Mouse (Mus musculus) MEL (cell line): Measurements from ENCODE around the gene Gm37240. TPM values are rescaled to one million over a fixed set of nuclear protein-coding genes. Genes with fewer than 3 reads are reported as not detected.

ENCODE experiments used
- DNase-seq: peaks from one replicate; pipeline ENCODE4 v3.0.0; 2011; ENCODE audit warnings: low read depth, low spot score
- H3K27ac ChIP-seq: 2 replicates; pipeline ENCODE4 v1.5.1; 2012; ENCODE audit warnings: low read depth, mild to moderate bottlenecking, control low read depth, low read length, moderate library complexity; ENCODE audit not compliant: control insufficient read depth
- H3K27me3 ChIP-seq, 2 experiments: fragments of 150-350 bp in 1 of 2; sonication (generic) in 1 of 2; 2 replicates each; pipeline ENCODE4 v1.6.1; 2012; ENCODE audit warnings: low read length in 2 of 2, mild to moderate bottlenecking in 2 of 2, improper control_type of control experiment in 1 of 2, moderate library complexity in 1 of 2; ENCODE audit not compliant: insufficient read depth in 2 of 2, control insufficient read depth in 1 of 2
- H3K36me3 ChIP-seq, 2 experiments: 2 replicates each; pipeline ENCODE4 v1.6.1; 2012 to 2014; ENCODE audit warnings: low read length in 2 of 2, improper control_type of control experiment in 1 of 2, inconsistent platforms in 1 of 2, mild to moderate bottlenecking in 1 of 2; ENCODE audit not compliant: insufficient read depth in 2 of 2, control insufficient read depth in 1 of 2
- H3K4me1 ChIP-seq, 2 experiments: fragments of 150-350 bp in 1 of 2; sonication (generic) in 1 of 2; 2 replicates each; pipeline ENCODE4 v1.6.1; 2012; ENCODE audit warnings: low read length in 2 of 2, improper control_type of control experiment in 1 of 2, mild to moderate bottlenecking in 1 of 2; ENCODE audit not compliant: insufficient read depth in 2 of 2, control insufficient read depth in 1 of 2
- H3K4me3 ChIP-seq, 2 experiments: fragments of 150-350 bp in 1 of 2; sonication (generic) in 1 of 2; 2 replicates each; pipeline ENCODE4 v1.5.1; 2012; ENCODE audit warnings: low read depth in 2 of 2, low read length in 2 of 2, mild to moderate bottlenecking in 2 of 2, moderate library complexity in 2 of 2, control low read depth in 1 of 2, improper control_type of control experiment in 1 of 2; ENCODE audit not compliant: control insufficient read depth in 1 of 2, insufficient read depth in 1 of 2
- H3K79me2 ChIP-seq: 2 replicates; pipeline ENCODE4 v1.6.1; 2012; ENCODE audit warnings: mild to moderate bottlenecking, low read length, moderate library complexity; ENCODE audit not compliant: control insufficient read depth, poor library complexity, insufficient read depth
- H3K9ac ChIP-seq: 2 replicates; pipeline ENCODE4 v1.6.1; 2012; ENCODE audit warnings: low read depth, mild to moderate bottlenecking, control low read depth, low read length, moderate library complexity; ENCODE audit not compliant: control insufficient read depth, poor library complexity, severe bottlenecking
- H3K9me3 ChIP-seq: fragments of 150-350 bp; sonication (generic); replicated peaks from 2 replicates; pipeline ENCODE4 v1.6.1; 2012; ENCODE audit warnings: mild to moderate bottlenecking, low read length, improper control_type of control experiment, moderate library complexity; ENCODE audit not compliant: insufficient read depth
- BHLHE40 ChIP-seq: IDR thresholded peaks from 2 replicates; pipeline ENCODE4 v1.6.1; 2012; ENCODE audit warnings: low read depth, mild to moderate bottlenecking, inconsistent platforms, low read length, improper control_type of control experiment, borderline replicate concordance
- CHD1 ChIP-seq: IDR thresholded peaks from 2 replicates; pipeline ENCODE4 v1.6.1; 2012; ENCODE audit warnings: low read depth, mild to moderate bottlenecking, inconsistent platforms, low read length, improper control_type of control experiment
- CHD2 ChIP-seq: IDR thresholded peaks from 2 replicates; pipeline ENCODE4 v1.6.1; 2011; ENCODE audit warnings: low read length, improper control_type of control experiment
- E2F4 ChIP-seq: IDR thresholded peaks from 2 replicates; pipeline ENCODE4 v1.6.1; 2011; ENCODE audit warnings: low read depth, low read length, improper control_type of control experiment, borderline replicate concordance
- ELF1 ChIP-seq: IDR thresholded peaks from 2 replicates; pipeline ENCODE4 v1.6.1; 2014; ENCODE audit warnings: low read depth, mild to moderate bottlenecking, inconsistent platforms, low read length, improper control_type of control experiment, moderate library complexity
- EP300 ChIP-seq, 2 experiments: IDR thresholded peaks; 2 replicates each; pipeline ENCODE4 v1.6.1; 2011; ENCODE audit warnings: improper control_type of control experiment in 2 of 2, low read length in 2 of 2, low read depth in 1 of 2, mild to moderate bottlenecking in 1 of 2
- GABPA ChIP-seq: IDR thresholded peaks from 2 replicates; pipeline ENCODE4 v1.6.1; 2012; ENCODE audit warnings: low read depth, mild to moderate bottlenecking, inconsistent platforms, low read length, improper control_type of control experiment, moderate library complexity
- JUND ChIP-seq: IDR thresholded peaks from 2 replicates; pipeline ENCODE4 v1.6.1; 2011; ENCODE audit warnings: low read depth, mild to moderate bottlenecking, improper control_type of control experiment, low read length
- KAT2A ChIP-seq: conservative IDR thresholded peaks from 2 replicates; pipeline ENCODE4 v1.6.1; 2012; ENCODE audit warnings: low read depth, low read length, improper control_type of control experiment, inconsistent platforms
- MAFK ChIP-seq: IDR thresholded peaks from 2 replicates; pipeline ENCODE4 v1.6.1; 2011; ENCODE audit warnings: low read depth, mild to moderate bottlenecking, low read length, improper control_type of control experiment, borderline replicate concordance
- MAX ChIP-seq: IDR thresholded peaks from 2 replicates; pipeline ENCODE4 v1.6.1; 2011; ENCODE audit warnings: low read length, improper control_type of control experiment
- MAZ ChIP-seq: IDR thresholded peaks from 2 replicates; pipeline ENCODE4 v1.6.1; 2012; ENCODE audit warnings: low read depth, mild to moderate bottlenecking, inconsistent platforms, low read length, improper control_type of control experiment
- MXI1 ChIP-seq: IDR thresholded peaks from 2 replicates; pipeline ENCODE4 v1.6.1; 2011; ENCODE audit warnings: mild to moderate bottlenecking, low read depth, low read length, improper control_type of control experiment
- MYB ChIP-seq: IDR thresholded peaks from 2 replicates; pipeline ENCODE4 v1.6.1; 2011; ENCODE audit warnings: mild to moderate bottlenecking, low read depth, low read length, improper control_type of control experiment
- NELFE ChIP-seq: IDR thresholded peaks from 2 replicates; pipeline ENCODE4 v1.6.1; 2011; ENCODE audit warnings: low read depth, low read length, improper control_type of control experiment
- NRF1 ChIP-seq: IDR thresholded peaks from 2 replicates; pipeline ENCODE4 v1.6.1; 2014; ENCODE audit warnings: low read depth, mild to moderate bottlenecking, inconsistent platforms, low read length, improper control_type of control experiment, moderate library complexity; ENCODE audit not compliant: poor library complexity, insufficient read depth, severe bottlenecking
- POLR2A ChIP-seq, 2 experiments: IDR thresholded peaks; 2 replicates each; pipeline ENCODE4 v1.6.1; 2011 to 2012; ENCODE audit warnings: low read length in 2 of 2, mild to moderate bottlenecking in 2 of 2, control low read depth in 1 of 2, improper control_type of control experiment in 1 of 2, low read depth in 1 of 2, moderate library complexity in 1 of 2; ENCODE audit not compliant: control insufficient read depth in 1 of 2, insufficient read depth in 1 of 2, poor library complexity in 1 of 2
- POLR2AphosphoS2 ChIP-seq: IDR thresholded peaks from 2 replicates; pipeline ENCODE4 v1.6.1; 2011; ENCODE audit warnings: low read length, improper control_type of control experiment
- RAD21 ChIP-seq: IDR thresholded peaks from 2 replicates; pipeline ENCODE4 v1.6.1; 2011; ENCODE audit warnings: mild to moderate bottlenecking, low read depth, low read length, improper control_type of control experiment
- RCOR1 ChIP-seq: IDR thresholded peaks from 2 replicates; pipeline ENCODE4 v1.6.1; 2012; ENCODE audit warnings: low read depth, mild to moderate bottlenecking, inconsistent platforms, low read length, improper control_type of control experiment
- SIN3A ChIP-seq: IDR thresholded peaks from 2 replicates; pipeline ENCODE4 v1.6.1; 2012; ENCODE audit warnings: low read length, improper control_type of control experiment, inconsistent platforms
- TAL1 ChIP-seq: IDR thresholded peaks from 2 replicates; pipeline ENCODE4 v1.6.1; 2012; ENCODE audit warnings: mild to moderate bottlenecking, inconsistent platforms, low read length, moderate library complexity, mixed read lengths
- TCF12 ChIP-seq: IDR thresholded peaks from 2 replicates; pipeline ENCODE4 v1.6.1; 2014; ENCODE audit warnings: low read depth, mild to moderate bottlenecking, inconsistent platforms, low read length, improper control_type of control experiment, moderate library complexity
- USF1 ChIP-seq: IDR thresholded peaks from 2 replicates; pipeline ENCODE4 v1.6.1; 2014; ENCODE audit warnings: low read depth, mild to moderate bottlenecking, inconsistent platforms, low read length, improper control_type of control experiment, moderate library complexity
- USF2 ChIP-seq, 2 experiments: IDR thresholded peaks; 2 replicates each; pipeline ENCODE4 v1.6.1; 2011 to 2012; ENCODE audit warnings: improper control_type of control experiment in 2 of 2, low read length in 2 of 2, borderline replicate concordance in 1 of 2, inconsistent platforms in 1 of 2, low read depth in 1 of 2, mild to moderate bottlenecking in 1 of 2; ENCODE audit not compliant: insufficient read depth in 1 of 2
- ZC3H11A ChIP-seq: IDR thresholded peaks from 2 replicates; pipeline ENCODE4 v1.6.1; 2012; ENCODE audit warnings: low read depth, mild to moderate bottlenecking, inconsistent platforms, low read length, improper control_type of control experiment
- ZKSCAN1 ChIP-seq: IDR thresholded peaks from 2 replicates; pipeline ENCODE4 v1.6.1; 2012; ENCODE audit warnings: low read depth, mild to moderate bottlenecking, inconsistent platforms, low read length, improper control_type of control experiment, moderate library complexity
- ZMIZ1 ChIP-seq: IDR thresholded peaks from 2 replicates; pipeline ENCODE4 v1.6.1; 2012; ENCODE audit warnings: low read depth, mild to moderate bottlenecking, inconsistent platforms, low read length, improper control_type of control experiment, moderate library complexity
- polyA plus RNA-seq, 2 experiments: library from polyadenylated mRNA; stranded (reverse) in 1 of 2; unstranded in 1 of 2; fragments of >175 nt in 1 of 2; fragments of >200 nt in 1 of 2; gene quantifications; 2 replicates each; pipeline versions ENCODE4 v1.2.1 to v1.2.4; 2012; ENCODE audit warnings: low replicate concordance in 2 of 2, low read depth in 1 of 2; ENCODE audit not compliant: insufficient read length in 2 of 2, insufficient read depth in 1 of 2, missing spikeins in 1 of 2
- total RNA-seq: library from RNA; depleted of rRNA; stranded (reverse); fragments of 300-350 nt; gene quantifications from 2 replicates; pipeline ENCODE4 v1.2.3, GENCODE M21; 2012

Gm37240 gene
- total and polyA plus RNA-seq, 3 experiments = 0.04 TPM; not detected in 2

DNA sequence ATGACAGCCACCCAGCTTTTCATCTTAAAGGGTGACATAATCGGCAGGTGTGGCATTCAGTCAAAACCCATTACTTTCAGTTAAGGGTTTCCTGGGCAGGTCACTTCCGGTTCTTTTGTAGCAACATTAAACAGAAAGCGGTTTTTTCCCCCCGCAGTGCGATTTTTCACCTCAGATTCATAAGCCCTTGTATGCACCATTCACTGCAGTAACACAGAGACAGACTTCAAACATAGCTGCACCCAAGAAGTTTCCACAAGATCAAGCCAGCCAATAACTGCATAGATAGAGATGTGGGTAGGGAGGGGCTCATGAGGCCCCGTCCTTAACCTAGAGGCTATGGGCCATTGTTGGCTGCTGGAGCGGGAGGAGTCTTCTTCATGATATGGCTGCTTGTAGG, 760.3 kb downstream of the Gm37240 start:
- H3K79me2 ChIP-seq = no peaks in the 10 kb centered on the region
- H3K27ac ChIP-seq = no peak overlapping the region
- H3K9me3 ChIP-seq = no peaks in the 10 kb centered on the region
- no peak overlapping the region for H3K9ac ChIP-seq
- no peaks in the 10 kb centered on the region for H3K4me1 ChIP-seq
- TF ChIP-seq MAX (no peak), TCF12 (no peak), MYB (no peak), KAT2A (no peak), POLR2AphosphoS2 (no peak), GABPA (no peak), JUND (no peak), E2F4 (no peak), EP300 (IDR thresholded peaks at IDR 0.05; ENCODE audit: low read depth in 1 of 2, low read length in 2 of 2) (no peak), NELFE (no peak), MAZ (no peak)
- DNase-seq = no peak
- no peaks in the 10 kb centered on the region for H3K36me3 ChIP-seq
- no peak overlapping the region for H3K4me3 ChIP-seq
- no peaks in the 10 kb centered on the region for H3K27me3 ChIP-seq

DNA sequence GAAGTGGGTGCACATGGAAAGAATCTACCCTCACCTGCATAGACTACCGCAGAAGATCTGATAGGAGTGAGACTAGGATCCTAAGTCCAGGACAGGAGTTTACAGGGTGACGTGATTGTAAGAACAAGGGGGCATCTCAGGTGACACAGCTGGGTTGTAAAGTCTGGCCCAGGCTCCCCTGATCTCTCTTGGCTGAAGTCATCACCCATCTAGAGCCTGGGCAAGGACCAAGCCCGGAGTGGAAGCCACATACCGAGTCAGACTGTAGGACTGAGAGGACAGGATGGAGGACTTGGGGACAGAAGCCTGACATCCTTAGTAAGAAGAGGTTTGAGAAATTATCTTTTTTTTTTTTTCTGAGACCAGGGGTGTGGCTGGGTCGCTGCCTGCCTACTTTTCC, 761.8 kb downstream of the Gm37240 start:
- no peak overlapping the region for H3K4me3 ChIP-seq
- H3K27ac ChIP-seq = no peak overlapping the region
- H3K36me3 ChIP-seq = no peaks in the 10 kb centered on the region
- H3K79me2 ChIP-seq = no peaks in the 10 kb centered on the region
- no peaks in the 10 kb centered on the region for H3K4me1 ChIP-seq
- no peaks in the 10 kb centered on the region for H3K9me3 ChIP-seq
- no peak overlapping the region for H3K9ac ChIP-seq
- no peak for DNase-seq
- TF ChIP-seq POLR2A (IDR thresholded peaks at IDR 0.05; ENCODE audit: control insufficient read depth in 1 of 2, insufficient read depth in 1 of 2, low read depth in 1 of 2, low read length in 2 of 2, poor library complexity in 1 of 2) (no peak), TAL1 (no peak), SIN3A (no peak), RAD21 (no peak), ZKSCAN1 (no peak), POLR2AphosphoS2 (no peak), BHLHE40 (no peak), TCF12 (no peak), USF1 (no peak)
- H3K27me3 ChIP-seq = no peaks in the 10 kb centered on the region

DNA sequence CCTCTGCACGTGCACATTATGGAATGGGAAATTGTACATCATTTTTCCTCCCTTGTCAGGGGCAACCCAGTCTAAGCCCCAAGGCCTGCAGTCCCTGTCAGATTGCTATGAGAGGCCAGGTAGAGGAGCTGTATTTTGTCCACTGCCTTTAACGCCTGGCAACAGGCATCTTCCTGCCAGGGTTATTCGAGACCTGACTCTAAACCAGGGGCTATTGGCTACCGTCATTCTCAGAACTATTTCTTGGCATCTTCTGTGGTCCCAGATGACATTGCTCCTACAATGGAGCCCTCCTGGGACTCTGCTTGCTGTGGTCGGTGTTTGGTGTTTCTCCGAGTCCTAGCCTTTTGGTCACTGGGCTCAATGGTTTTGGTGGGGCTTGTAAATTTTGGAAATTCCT, 762.4 kb downstream of the Gm37240 start:
- Histone ChIP-seq H3K27ac (no peak overlapping the region), H3K4me3 (no peak overlapping the region), H3K9ac (no peak overlapping the region), H3K79me2 (no peaks in the 10 kb centered on the region), H3K27me3 (no peaks in the 10 kb centered on the region), H3K9me3 (no peaks in the 10 kb centered on the region), H3K4me1 (no peaks in the 10 kb centered on the region), H3K36me3 (no peaks in the 10 kb centered on the region)
- DNase-seq = no peak
- TF ChIP-seq MXI1 (no peak), MAZ (no peak), E2F4 (no peak), ZMIZ1 (no peak), MAFK (no peak), USF2 (IDR thresholded peaks at IDR 0.05; ENCODE audit: borderline replicate concordance in 1 of 2, insufficient read depth in 1 of 2, low read depth in 1 of 2, low read length in 2 of 2) (no peak), RCOR1 (no peak), USF1 (no peak), CHD1 (no peak), ZKSCAN1 (no peak), ZC3H11A (no peak), JUND (no peak), NRF1 (no peak), ELF1 (no peak), RAD21 (no peak), CHD2 (no peak)
